Mouse (Mus musculus) right cerebral cortex, postnatal 36 days (tissue): ENCODE measurements around the gene Rasl10b.
A peak's percentile ranks its signal among the peaks of the same experiment; 100 is the strongest.

Source experiments
- DNase-seq, 2 experiments: peaks; one replicate each; pipeline ENCODE4 v3.0.0; 2022; ENCODE audit warnings: low spot score in 2 of 2, mixed read lengths in 1 of 2

Gene Rasl10b

DNA sequence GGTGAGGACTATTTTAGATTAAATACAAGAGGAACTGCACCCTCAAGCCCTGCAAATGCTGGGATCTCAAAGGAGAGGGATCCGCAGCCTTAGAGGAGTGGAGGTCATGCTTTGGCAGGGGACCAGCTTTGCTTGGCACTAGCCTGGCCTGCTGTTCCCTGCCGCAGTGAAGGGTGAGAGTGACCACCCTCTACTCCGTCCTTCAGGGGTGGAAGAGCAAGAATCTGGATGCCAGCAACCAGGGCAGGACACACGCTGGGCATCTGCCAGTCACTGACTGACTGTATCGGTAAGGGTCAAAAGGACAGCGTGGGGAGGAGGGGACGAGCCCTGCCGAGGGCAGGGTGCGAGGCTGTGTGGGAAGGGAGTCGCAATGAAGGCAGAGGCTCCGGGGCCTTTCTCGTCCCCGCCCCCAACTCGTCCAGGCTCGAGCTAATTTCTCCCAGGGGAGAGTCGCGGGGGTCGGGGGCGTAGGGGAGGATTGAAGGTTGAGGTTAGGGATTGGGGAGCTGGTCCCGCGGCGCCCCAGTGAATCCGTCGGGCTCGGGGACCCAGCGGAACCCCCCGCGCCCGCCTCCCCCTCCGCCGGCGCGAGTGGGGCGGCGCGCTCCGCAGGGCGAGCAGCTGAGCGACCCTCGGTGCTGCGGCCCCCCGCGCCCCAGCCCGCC lies at the start of gene Rasl10b:
Gene Rasl10b, plus strand, starts transcription at position 51 of the 668 bp plus-strand sequence.
- no peak for DNase-seq

DNA sequence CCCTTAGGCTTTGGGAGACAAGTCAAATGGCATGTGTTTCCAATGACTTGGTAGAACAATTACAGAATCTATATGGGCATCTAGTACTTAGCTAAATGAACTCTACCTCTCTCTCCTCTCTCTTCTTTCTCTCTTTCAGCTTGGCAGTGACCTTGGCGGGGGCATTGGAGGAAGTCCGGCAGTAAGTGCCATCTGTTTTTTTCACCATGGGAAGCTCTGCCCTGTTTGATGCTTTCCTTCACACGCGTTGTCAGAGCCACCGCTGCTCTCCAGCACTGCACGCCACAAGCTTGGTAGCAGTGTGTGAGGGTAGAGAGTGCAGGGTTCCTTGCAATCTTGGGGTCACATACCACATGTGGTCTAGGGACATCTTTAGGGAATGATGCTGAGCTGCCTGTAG lies 44.3 kb upstream of the Rasl10b start:
- no peak for DNase-seq

DNA sequence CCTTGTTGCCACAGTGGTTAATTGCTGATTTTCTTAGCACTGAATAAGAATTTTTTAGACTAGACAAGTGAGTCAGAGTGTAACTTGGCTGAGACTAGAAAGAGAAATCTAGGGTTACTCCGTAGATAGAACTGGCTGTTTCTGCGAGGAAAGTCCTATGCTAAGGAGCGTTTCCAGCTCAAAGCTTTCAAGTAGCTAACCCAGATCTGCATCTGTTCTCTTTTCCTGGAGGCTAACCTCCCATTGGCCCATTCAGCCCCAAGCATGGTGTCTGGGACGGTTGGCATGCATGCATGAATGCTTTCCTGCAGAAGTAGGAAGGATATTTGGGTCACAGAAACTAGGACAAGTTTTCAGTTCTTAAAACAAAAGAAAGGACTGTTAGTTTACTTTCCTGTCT lies 37.7 kb upstream of the Rasl10b start:
- DNase-seq = peak in 1 of 2 experiments; percentile 42

DNA sequence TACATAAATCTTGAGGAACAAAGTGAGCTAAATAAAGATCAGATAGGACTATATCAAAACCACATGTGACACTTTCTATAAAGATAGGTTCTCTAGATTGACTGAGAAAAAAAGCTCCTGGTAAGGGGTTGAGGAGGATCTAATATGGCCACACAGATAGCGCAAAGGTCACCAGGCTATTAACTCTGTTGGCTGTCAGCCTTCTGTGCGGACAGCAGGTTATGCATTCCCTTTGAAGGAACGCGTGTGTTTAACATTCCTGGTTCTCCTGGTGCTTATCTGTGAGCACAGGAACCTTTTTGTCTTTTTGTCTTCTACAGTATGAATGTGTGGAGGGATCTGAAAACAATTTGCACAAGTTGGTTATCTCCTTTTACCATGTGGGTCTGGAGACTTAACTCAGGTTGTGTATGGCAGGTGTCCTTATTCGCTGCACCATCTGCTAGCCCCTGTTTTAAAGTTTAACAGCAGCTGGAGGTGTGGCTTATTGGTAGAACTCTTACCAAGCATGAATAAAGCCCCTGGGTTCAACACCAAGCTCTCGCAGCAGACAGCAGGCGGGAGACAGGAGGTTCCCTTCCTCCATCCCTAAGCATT lies 29.1 kb upstream of the Rasl10b start:
- no peak for DNase-seq

DNA sequence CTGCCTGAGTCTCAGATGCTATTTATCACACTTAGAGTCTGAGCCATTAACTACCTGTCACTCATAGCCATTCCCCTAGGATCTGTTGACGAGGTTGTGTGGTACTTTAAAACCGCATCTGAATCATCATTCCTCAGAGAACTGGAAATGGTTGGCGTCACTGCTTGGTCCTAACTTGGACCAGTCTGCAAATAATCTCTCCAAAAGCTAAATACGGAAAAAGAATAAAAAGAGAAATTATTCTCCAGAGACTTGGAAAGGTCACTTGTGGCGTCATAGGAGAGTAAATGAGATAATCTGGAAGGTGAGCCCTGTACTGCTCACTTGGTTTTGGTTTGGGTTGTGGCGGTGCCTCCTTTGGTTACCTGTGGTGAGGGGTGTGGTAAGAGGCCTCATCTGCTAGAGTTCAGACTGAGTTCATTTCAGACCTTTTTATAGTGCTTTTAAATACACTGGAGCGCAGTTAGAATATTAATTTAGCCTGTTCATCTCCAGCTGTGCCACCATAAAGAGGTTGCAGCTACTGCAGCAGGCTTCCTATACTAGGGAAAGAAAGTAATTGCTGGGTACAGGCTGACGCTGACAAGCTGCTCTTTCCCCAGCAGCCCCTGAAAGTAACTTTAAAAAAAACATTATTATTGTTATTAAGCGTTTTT lies 25.9 kb upstream of the Rasl10b start:
- no peak for DNase-seq

DNA sequence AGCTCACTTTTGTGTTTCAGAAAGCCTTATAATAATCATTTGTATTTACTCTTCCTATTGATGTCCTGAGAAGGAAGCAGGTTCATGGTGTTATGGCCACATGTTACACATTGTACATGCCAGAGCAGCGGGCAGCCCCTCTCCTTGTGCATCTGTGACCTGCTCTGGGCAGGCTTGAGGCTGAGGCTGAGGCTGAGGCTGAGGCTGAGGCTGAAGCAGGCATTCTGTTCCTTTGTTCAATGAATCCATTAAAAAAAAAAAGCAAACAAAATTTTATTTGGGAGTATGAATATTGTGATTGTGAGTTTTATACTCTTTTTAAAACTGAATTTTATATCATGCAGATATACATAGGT lies 25.4 kb upstream of the Rasl10b start:
- no peak for DNase-seq

DNA sequence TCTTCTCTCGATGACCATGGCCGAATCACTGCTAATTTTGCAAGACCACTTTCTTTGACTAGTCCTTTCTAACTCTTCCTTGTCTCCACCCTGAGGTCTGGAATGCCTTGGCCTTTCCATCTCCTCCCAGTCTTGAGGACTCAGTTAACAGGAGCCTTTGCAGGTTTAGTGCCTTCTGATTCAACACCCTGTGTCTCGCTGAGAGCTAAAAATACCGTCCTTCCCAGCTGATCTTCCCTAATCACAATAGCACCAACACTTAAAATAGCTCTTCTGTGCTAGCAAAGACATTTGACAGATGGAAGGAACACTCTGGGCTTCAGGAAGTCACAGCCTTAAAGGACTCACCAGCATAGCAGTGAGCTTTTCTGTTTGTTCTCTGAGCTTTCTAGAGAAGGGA lies 15.9 kb upstream of the Rasl10b start:
- no peak for DNase-seq

DNA sequence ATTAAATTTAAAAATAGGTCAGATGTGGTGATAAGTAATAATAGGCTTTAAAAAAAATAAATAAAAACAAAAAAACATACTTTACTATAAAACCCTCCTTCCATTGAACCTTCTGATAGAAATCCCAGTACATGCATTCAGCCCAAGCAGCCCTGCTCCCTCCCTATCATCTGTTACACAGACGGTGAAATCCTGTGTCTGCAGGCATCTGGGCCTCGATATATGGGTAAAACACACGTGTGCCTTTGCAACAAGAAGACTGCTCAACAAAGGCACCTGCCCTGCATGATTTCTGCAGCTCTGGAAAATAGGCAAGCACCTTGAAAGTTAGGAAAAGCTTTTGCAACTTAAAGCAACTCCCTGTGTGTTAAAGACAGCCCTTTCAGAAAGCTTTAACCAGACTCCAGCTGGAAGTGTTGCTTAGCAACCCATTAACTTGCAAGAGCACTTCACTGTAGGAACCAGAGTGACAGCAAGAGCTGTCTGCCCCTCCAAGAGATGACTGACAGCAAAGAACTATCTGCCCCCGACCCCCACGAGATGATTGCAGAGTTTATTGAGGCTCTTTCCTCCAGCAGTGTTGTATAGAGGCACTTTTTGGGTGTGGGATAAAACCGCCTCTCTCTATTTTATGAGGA lies 14.0 kb upstream of the Rasl10b start:
- DNase-seq = no peak

DNA sequence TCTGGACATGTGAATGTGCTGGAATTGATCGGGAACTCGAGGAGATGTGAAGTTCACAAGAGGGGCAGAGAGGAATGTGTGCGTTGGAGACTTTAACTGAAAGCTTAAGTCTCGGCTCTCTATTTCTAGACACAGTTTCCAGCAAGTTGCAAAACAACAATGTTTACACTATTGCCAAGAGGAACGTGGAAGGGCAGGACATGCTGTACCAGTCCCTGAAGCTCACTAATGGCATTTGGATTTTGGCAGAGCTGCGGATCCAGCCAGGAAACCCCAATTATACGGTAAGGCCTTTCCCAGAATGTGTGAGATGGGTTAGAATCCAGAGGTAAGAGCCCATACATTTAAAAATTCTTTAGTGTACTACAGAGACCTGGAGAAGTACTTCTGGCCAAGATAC lies 11.3 kb upstream of the Rasl10b start:
- DNase-seq = no peak

DNA sequence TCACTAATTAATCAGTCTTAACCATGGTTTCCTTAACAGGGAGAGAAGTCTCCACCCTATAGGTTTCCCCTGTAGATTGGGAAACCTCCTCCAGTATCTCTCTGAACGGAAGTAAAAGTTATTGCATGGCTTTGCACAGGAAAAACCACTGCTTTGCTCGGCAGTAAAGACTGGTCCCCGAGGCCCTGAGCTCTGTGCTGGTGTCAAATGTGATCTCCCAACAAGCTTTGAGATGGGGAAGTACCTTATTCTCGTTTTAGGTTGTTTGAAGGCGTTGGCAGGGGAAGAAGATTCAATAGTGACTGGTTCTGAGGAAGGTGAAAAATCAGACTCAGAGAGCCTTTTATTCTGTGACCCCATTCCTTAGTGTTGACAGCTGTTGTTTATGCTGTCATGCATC lies 10.2 kb upstream of the Rasl10b start:
- DNase-seq = no peak

DNA sequence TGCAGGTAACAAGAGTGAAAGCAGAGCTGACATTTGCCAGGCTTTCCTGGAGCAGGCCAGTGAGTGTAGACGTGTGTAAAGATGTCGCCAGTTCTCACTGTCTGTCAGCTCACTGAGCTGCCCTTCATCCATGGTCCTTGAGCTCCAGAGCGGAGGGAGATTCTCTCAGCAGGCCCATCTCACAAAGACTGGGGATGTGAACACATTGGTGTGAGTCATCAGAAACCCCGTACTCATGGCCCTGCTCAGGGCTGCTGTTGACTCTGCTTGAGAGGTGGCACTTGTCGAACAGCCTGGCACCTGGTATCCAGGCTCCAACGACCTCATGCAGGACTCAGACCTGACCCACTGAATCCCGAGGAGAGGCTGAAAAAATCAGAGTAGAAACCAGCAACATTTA lies 5.2 kb upstream of the Rasl10b start:
- DNase-seq = no peak

DNA sequence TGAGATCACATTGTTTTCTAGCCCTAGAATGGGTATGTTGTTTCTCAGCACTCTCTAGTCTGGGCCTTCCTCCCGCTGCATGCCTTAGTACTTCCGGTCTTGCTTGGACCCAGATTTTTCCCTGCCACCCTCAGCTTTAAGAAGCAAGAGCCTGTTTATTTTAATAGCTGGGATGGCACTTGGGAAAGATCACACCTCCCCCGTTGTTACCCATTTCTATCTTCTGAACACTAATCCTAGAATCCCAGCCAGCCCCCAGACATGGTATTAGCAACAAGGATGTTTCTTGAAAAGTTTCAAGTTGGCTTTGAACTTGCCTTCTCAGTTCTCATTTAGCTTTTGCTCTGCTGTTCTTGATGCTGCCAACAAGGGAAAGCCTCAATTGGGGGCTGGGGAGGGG lies 2.5 kb upstream of the Rasl10b start:
- no peak for DNase-seq

DNA sequence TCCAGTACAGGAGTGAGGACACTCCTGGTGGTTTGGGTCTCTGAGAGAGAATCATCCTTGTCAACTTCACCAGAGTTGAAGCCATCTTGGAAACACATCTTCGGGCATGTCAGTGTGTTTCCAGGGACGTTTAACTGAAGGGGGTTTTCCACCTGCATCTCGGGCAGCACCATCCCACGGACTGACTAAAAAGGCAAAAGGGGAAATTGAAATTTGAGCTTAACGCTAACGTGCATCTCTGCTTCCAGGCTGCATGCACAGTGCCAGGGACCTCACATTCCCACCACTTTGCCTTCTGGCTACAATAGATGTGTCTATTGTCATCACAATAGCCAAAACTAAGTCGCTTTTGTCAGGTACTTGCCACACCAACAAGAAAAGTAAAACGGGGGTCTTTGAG lies 695 bp upstream of the Rasl10b start:
- DNase-seq = no peak

DNA sequence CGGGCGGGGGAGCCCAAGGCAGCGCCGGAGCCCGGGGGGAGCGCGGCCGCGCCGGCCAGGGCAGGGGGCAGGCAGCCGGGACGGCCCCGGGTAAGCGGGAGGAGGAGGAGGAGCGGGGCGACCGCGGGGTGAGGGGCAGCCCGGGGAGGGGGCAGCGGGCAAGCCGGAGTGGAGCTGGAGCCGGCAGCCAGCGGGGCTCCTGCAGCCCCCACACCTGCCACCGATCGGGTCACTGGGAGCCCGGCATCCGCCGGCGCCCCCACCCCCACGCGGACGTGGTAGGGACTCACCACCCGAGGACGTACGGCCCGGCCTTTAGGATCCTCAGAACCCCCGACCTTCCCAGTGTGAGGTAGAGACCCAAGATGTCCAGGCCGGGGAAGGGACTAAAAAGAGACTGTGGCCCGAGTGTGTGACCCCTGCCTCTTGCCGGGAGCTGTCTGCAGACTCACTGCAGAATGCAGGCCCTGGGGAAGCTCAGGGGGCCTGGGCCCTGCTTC lies 905 bp downstream of the Rasl10b start:
- no peak for DNase-seq

DNA sequence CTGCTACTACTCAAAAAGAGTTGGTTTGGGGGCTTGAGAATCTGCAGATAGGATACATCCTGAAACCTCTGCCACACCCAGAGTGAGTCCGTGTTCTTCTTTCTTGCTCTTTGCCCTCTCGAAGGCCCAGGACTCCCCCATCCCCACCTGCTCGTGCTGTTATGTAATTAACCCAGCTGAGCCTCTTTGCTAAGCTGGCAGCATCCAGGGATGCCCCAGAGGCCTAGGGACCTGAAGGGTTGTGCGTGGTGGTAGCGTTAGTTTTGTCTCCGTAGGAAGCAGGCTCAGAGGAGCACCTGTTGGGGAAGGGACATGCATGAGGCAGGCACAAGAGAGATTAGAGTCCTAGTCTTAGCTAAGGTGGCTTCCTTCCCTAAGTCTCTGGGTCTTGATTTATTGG lies 1.6 kb downstream of the Rasl10b start:
- DNase-seq = no peak

DNA sequence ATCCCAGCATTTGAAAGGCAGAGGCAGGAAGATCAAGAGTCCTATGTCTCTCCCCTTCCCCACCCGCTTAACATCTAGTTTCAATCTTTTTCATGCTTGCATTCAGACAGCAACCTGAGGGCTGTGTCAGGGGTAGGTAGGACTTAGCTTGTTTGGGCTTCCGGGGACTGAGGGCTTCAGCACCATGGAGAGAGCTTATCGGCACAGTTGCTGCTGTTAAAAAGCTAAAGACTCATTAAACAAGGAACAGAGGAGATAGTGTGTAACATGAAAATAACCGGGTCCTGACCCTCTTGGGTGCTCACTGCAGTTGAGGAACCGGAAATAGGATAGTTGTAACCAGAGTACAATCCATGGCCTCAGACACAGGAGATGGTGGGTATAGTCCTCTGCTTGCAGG lies 8.1 kb downstream of the Rasl10b start:
- no peak for DNase-seq

DNA sequence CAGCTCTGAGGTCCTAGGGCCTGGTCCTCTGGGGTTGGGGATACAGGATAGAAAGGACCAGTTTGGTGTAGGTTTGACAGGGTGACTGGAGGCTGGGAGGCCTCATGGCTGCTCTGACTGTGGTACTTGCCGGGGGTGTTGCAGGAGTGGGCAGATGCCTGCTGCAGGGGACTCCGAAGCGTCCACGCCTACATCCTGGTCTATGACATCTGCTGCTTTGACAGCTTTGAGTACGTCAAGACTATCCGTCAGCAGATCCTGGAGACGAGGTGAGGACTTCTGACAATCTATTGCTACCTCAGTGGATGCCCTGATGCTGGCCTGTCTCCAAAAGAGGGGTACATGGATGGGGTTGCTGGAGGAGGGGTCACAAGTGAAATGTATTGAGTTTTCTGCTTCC lies 8.8 kb downstream of the Rasl10b start:
- DNase-seq = peak in 1 of 2 experiments; percentile 56

DNA sequence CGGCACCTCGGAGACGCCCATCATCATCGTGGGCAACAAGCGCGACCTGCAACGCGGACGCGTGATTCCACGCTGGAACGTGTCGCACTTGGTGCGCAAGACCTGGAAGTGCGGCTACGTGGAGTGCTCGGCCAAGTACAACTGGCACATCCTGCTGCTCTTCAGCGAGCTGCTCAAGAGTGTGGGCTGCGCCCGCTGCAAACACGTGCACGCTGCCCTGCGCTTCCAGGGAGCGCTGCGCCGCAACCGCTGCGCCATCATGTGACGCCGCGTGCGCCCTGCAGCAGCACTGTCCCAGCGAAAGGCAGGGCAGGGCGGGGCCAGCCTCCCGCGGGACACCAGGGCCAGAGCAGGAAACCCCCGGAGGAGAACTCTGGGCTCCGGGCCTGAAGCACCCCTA lies 9.6 kb downstream of the Rasl10b start:
- peak; percentile 75 to 80 for DNase-seq

DNA sequence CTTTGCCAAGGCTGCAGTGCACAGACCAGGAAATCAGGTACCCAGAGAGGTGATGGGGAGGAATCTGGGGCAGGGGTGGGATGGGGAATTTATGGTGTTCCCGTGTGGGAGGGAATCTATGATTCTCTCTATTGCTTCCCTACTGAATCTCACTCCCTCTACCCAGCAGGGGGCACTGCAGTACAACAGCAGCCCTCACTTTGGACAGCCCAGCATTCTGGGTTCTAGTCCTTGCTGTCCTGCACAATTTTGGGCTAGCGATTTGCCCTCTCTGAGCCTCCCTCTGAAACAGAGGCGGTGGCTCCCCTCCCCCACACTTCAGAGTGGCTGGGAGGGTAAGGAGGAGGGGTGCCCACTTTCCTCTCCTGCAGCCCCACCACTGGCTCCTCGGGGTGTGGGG lies 11.4 kb downstream of the Rasl10b start:
- DNase-seq = no peak

DNA sequence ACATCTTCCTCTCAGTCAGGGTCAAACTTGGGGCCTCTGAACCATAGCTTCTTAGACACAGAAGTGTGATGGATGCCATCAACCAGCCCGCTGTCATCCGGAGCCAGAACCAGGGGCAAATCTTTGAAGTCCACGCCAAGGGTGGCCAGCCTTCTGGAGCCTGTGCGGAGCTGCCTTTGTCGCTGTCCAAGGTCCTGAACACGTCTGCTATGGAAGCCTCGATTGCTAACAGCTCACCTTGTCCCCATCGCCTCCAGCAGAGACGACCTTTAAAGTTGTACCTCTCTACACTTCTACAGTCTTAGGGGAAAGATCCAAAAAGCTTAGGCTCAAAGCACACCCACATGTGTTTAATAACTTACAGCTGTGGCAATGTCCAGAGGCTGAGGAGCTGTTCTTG lies 12.4 kb downstream of the Rasl10b start:
- no peak for DNase-seq

DNA sequence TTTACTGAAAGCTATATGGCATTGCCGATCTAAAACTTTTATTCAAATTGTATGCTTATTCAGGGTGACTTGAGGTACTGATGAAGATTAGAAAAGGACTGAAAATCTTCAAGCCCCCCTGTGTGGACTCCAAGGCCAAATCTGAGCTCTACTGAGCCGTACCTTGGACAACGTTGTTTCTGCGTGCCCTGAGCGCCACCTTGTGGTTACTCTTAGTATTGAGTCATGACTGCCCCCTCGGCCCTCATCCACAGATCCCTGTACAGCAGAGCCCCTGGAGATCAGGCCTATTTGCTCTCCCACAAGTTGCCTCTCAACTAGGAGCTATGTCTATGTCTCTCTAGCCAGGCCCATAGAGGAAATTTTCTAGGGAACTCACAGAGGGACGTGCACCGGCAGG lies 15.7 kb downstream of the Rasl10b start:
- DNase-seq = peak; percentile 63 to 68

DNA sequence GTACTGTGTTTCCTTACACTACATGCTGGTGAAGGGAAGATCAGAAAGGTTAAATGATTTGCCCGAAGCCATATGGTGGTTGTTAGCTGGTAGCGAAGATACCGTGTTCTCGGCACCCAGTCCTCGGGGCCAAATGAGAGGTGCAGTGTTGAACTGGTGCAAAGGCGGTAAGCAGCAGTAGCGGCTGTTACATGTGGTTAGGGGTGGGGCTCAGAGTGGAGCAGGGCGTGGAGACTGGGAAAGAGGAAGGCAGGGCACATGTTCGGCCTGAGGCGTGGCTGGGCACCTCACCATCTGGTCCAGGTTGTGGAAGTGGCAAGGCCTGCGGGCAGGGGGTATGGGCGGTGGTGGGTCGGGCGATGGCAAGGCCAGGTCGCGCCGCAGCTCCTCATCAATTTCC lies 18.0 kb downstream of the Rasl10b start:
- DNase-seq = no peak

DNA sequence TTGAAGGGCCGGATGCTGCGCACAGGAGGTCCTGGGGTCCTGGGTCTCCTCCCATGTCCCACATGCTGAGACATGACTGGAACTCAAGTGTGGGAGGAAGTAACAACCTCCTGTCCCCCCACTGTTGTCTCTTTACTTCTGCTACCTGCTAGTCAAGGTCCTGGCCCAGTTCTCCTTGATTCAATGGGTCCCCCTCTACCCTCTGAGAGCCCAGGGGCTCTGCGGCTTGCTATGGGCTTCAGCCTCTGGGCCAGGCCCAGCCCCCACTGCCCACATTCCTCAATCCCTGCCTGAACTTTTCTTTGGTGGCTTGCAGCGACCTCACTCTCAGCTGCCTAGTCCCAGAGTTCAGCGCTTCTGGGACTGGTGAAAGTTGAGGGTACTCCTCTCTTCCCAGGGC lies 20.4 kb downstream of the Rasl10b start, which contains the start of gene Gas2l2:
Gene Gas2l2, minus strand, starts transcription at position 101 of the 400 bp plus-strand sequence.
- no peak for DNase-seq
